8 mouse cellular contexts compared by ENCODE assay signal in genomic region chr2:79255192-79256000, GRCm38 (mm10). TPM values are rescaled to one million over a fixed set of nuclear protein-coding genes. Genes with fewer than 3 reads are reported as not detected.
DNase-seq lines count a peak whose midpoint lies in the region; ATAC-seq lines count a peak whose summit lies in the region.

Itga4 (plus strand) TSS chr2:79255426.

- H3K4me2 ChIP-seq in hindbrain, embryonic 12.5 days (replicated peaks): peak within 1 kb of the TSS; percentile 96

- H3K4me1 ChIP-seq in hindbrain, embryonic 12.5 days: peaks cover 13% of the 10 kb centered on the region

- peak; percentile 32 for DNase-seq in R1 (ENCODE audit: low read depth, low spot score)
- DNase-seq in cerebellum, postnatal 14 days: peak; percentile 78 to 86
- DNase-seq in frontal cortex, postnatal 14 days (ENCODE audit: low spot score in 2 of 2): peak; percentile 41 to 62
- DNase-seq in layer of hippocampus, postnatal 14 days (ENCODE audit: low spot score in 2 of 2): peak; percentile 81 to 84
- DNase-seq in lung, postnatal 10 days: peak; percentile 88
- DNase-seq in ovary, postnatal 10 days (ENCODE audit: low spot score): peak; percentile 34
- DNase-seq in thymus, postnatal 10 days (ENCODE audit: low spot score in 2 of 2): peak; percentile 96 to 99

- H3K27me3 ChIP-seq in hindbrain, embryonic 12.5 days: peaks cover 8% of the 10 kb centered on the region; the same call in 1 of the 2 replicates

- WGBS in hindbrain, embryonic 12.5 days: under 1% methylated on average over 36 of the region's 41 CpGs

- H3K4me3 ChIP-seq in hindbrain, embryonic 12.5 days: peak within 1 kb of the TSS; percentile 50

- no peaks in the 10 kb centered on the region for H3K36me3 ChIP-seq in hindbrain, embryonic 12.5 days

- peak within 1 kb of the TSS; percentile 65 for H3K9ac ChIP-seq in hindbrain, embryonic 12.5 days

- peak; percentile 92 for ATAC-seq in hindbrain, embryonic 12.5 days (ENCODE audit: low FRiP score)

- no peak within 1 kb of the TSS for H3K27ac ChIP-seq in hindbrain, embryonic 12.5 days

- H3K9me3 ChIP-seq in hindbrain, embryonic 12.5 days (replicated peaks): no peaks in the 10 kb centered on the region

RNA-seq across cellular contexts. Expression of gene Itga4, which starts in this region (rescaled TPM):
- 5.4 and 7.2 TPM in 2 replicates for polyA plus RNA-seq in hindbrain, embryonic 12.5 days (2016; fragmentation: Nextera tagmentation; extraction: Ambion mirVana)
- 10 to 100 TPM; 17.3 to 20.1 TPM for total RNA-seq in layer of hippocampus, postnatal 14 days (2021)

Comparison
In these comparisons a context has a peak if more than half of its experiments do, and no peak if none do; other contexts are left out.
1. DNase-seq: peak in every context shown above with its lines; median percentile 98 in thymus, postnatal 10 days; 88 in lung, postnatal 10 days; 82 in layer of hippocampus, postnatal 14 days; 82 in cerebellum, postnatal 14 days; 52 in frontal cortex, postnatal 14 days; 34 in ovary, postnatal 10 days; 32 in R1.